Mouse (Mus musculus): ENCODE measurements at regions not wholly inside any gene's neighbourhood (a gene's known extent, or its start where the extent isn't known, plus 50 kb on each side); places are given as distances from the start of the nearest gene placed in this dataset.
"Not testable (repeated sequence)": the region's sequence is repeated elsewhere in the genome, so short reads cannot be mapped to it uniquely, and the experiment has no call there.

DNA sequence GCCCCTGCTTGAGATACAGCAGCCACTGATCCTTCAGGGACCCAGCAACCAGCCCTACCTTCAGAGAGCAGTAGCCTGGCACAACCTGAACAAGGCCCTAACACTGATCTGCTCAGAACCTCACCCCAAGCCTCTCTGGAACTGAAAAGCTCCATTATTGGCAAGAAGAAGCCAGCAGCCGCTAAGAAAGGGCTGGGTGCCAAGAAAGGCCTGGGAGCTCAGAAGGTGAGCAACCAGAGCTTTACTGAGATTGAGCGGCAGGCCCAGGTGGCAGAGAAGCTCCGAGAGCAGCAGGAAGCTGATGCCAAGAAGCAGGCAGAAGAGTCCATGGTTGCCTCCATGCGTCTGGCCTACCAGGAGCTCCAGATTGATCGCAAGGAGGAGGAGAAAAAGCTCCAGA is 74.4 kb upstream of the Oxtr start:
- DNase-seq (ENCODE audit: low spot score in 2 of 2) = peak in 1 of 2 experiments; percentile 33

GRCm38 (mm10) chr6:112563659-112564058 is 73.9 kb upstream of the Oxtr start:
- not testable (repeated sequence) for DNase-seq (ENCODE audit: low spot score in 2 of 2)

DNA sequence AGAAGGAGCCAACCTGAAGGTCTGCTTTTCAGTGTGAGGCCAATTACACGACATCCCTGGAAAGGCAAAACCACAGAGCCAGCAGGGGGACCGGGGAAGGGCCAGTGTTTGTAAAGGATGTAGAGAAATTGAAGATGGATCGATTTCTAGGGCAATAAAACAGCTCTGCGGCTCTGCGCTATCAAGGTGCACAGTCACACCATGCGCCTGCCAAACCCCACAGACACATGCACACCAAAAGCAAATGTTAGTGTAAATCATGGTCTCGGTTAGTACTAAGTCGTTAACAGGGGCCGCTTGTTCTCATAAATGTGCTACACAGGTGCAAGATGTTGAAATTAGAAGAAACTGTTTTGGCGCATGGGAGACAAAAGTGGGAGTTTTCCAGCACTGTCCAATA is 72.3 kb upstream of the Oxtr start:
- no peak for DNase-seq (ENCODE audit: low spot score in 2 of 2)

- no peak for DNase-seq (ENCODE audit: low spot score in 2 of 2)
Measured at GRCm38 (mm10) chr6:112561568-112561967, 71.8 kb upstream of the Oxtr start.

- no peak for DNase-seq (ENCODE audit: low spot score in 2 of 2)
Measured at GRCm38 (mm10) chr6:112559549-112559948, 69.8 kb upstream of the Oxtr start.

DNA sequence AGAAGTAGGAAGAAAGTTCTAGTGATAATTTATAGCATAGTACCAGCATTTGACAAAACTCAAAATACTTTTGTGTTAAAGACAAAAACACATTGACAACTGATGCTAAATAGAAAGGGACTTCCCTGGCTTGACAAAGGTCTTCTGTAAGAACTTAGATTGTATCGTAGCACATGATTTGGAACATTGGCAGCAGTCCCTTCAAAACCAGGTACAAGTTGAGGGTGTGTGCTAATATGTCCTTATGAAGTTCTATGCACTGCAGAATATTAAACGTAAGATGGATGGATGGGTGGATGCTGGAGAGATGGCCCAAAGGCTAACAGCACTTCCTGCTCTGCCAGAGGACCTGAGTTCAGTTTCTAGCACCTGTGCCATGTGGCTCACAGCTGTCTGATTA is 67.8 kb upstream of the Oxtr start:
- DNase-seq (ENCODE audit: low spot score in 2 of 2) = no peak

GRCm38 (mm10) chr6:112556401-112557165 is 66.8 kb upstream of the Oxtr start:
- no peak for DNase-seq (ENCODE audit: low spot score in 2 of 2)

DNA sequence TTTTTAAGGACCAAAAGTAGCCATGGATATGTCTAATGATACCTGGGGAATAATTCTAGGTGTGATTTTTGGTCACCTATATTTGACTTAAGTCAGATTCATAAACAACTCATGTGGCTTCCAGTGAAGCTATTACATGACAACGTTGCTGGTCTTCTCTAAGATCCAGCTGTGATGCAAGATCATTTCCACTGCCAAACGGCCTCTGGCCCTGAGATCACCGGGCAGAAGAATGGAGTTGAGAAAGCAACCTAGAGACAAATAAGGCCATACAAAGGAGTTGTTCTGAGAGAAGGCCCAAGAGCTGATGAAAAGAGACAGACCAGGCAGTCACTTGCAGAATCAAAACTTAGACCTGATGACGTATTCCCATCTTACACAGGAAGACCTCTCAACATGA is 64.3 kb upstream of the Oxtr start:
- no peak for DNase-seq (ENCODE audit: low spot score in 2 of 2)

GRCm38 (mm10) chr6:112553231-112553920 is 63.6 kb upstream of the Oxtr start:
- DNase-seq (ENCODE audit: low spot score in 2 of 2) = no peak

DNA sequence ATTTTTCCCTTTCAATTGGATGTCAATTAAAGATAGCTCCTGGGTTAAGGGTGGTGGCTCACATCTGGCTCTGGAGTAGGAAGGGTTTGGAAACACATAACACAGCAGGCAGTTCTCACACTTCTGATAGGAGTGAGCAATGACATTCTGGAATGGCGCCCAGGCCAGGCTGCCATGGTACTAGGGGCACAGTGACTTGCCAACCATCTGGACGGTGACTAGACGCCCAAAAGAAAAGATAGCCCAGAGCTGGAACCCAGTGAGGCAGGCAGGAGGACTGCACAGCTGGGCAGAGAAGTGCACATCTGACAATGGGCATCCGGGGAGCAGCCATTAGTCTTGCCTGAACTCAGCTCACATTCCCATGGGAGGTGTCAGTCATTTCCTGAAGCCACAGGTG is 62.8 kb upstream of the Oxtr start:
- DNase-seq (ENCODE audit: low spot score in 2 of 2) = no peak

DNA sequence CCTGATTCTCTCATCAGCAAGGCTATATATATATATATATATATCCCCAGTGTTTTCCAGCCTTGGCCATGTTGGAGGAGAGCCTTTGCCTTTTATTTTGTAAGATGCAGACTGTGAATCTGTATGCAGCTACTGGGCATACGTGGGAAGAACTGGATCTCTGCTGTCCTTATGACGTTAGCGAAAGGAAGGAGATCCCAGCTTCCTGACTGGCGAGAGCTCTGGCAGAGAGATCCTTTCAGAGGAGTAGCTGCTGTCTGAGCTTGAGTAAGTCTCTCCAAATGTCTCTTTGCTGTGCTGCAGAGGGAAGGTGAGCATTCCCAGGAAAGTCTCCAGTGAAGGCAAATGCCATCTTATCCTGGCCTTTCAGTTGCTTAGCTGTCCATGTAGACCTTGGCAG is 61.6 kb upstream of the Oxtr start:
- DNase-seq (ENCODE audit: low spot score in 2 of 2) = no peak

- DNase-seq (ENCODE audit: low spot score in 2 of 2) = no peak
Measured at GRCm38 (mm10) chr6:112547251-112547650, 57.5 kb upstream of the Oxtr start.

- no peak for DNase-seq (ENCODE audit: low spot score in 2 of 2)
Measured at GRCm38 (mm10) chr6:112546033-112546432, 56.3 kb upstream of the Oxtr start.

DNA sequence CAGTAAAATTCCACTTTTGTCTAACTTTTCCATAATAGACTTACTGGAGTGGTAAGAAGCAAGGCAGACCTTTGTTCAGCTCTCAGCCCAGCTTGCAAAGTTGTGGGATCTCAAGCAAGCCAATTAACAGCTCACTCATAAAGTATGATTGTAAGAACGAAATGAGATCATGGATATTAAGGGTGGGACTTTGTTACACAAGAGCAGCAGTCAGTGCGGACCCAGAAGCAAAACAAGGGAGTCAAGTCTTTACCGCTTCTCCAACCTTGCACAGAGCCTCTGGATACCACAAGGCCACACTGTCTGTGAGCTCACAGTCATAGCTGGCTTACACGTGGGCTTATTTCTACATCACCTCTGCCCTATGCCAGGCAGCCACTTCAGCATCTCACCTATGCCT is 54.6 kb upstream of the Oxtr start:
- DNase-seq (ENCODE audit: low spot score in 2 of 2) = no peak

DNA sequence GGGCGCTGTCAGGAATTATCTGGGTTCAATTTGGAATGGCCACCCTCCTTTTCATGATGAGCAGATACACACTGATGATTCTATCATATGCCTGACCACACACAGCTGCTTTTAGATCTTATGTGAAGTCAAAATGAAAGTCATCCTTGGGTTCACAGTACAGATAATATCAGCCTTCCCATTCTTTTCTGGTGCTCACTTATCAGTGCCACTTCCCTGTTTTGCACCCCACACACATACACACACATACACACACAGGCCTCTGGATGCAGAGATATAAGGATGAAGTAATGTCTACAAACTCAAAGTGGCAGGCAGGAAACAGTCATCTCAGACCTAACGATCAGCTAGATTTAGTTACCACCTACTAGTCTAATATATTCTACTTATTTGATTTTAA is 52.9 kb upstream of the Oxtr start:
- DNase-seq (ENCODE audit: low spot score in 2 of 2) = no peak
